Mouse (Mus musculus): ENCODE results near the gene Chrnb2.

Chrnb2 gene

GRCm38 (mm10) chr3:89774236-89774960, 10.0 kb upstream of the Chrnb2 start:
- peak; percentile 60 for DNase-seq

GRCm38 (mm10) chr3:89773740-89774211, 9.3 kb upstream of the Chrnb2 start:
- DNase-seq, result peak; percentile 75

- peak; percentile 98 for DNase-seq
Measured at GRCm38 (mm10) chr3:89772968-89773709, 8.7 kb upstream of the Chrnb2 start, which contains the start of gene Ube2q1. Gene Ube2q1, plus strand, starts transcription at chr3:89773616.

- peak; percentile 91 for DNase-seq
Measured at GRCm38 (mm10) chr3:89772588-89772967, 8.1 kb upstream of the Chrnb2 start.

- DNase-seq, result no peak
Measured at GRCm38 (mm10) chr3:89770425-89771002, 6.1 kb upstream of the Chrnb2 start.

GRCm38 (mm10) chr3:89769584-89769983, 5.2 kb upstream of the Chrnb2 start:
- no peak for DNase-seq

GRCm38 (mm10) chr3:89759786-89760185, 4.6 kb downstream of the Chrnb2 start:
- DNase-seq, result peak; percentile 94

- DNase-seq, result peak; percentile 62
Measured at GRCm38 (mm10) chr3:89757851-89758250, 6.6 kb downstream of the Chrnb2 start.

GRCm38 (mm10) chr3:89755283-89755682, 9.1 kb downstream of the Chrnb2 start:
- DNase-seq, result peak; percentile 63

GRCm38 (mm10) chr3:89752307-89752706, 12.1 kb downstream of the Chrnb2 start:
- no peak for DNase-seq

- no peak for DNase-seq
Measured at GRCm38 (mm10) chr3:89738509-89738908, 25.9 kb downstream of the Chrnb2 start.

- DNase-seq, result no peak
Measured at GRCm38 (mm10) chr3:89732091-89732490, 32.3 kb downstream of the Chrnb2 start.

- peak; percentile 58 for DNase-seq
Measured at GRCm38 (mm10) chr3:89730350-89731331, 33.8 kb downstream of the Chrnb2 start.

GRCm38 (mm10) chr3:89728848-89729247, 35.6 kb downstream of the Chrnb2 start:
- no peak for DNase-seq

GRCm38 (mm10) chr3:89727028-89727427, 37.4 kb downstream of the Chrnb2 start:
- DNase-seq, result peak; percentile 32

- no peak for DNase-seq
Measured at GRCm38 (mm10) chr3:89723400-89724084, 40.9 kb downstream of the Chrnb2 start.

- no peak for DNase-seq
Measured at GRCm38 (mm10) chr3:89722032-89722431, 42.4 kb downstream of the Chrnb2 start.

- no peak for DNase-seq
Measured at GRCm38 (mm10) chr3:89715967-89716256, 48.5 kb downstream of the Chrnb2 start.

GRCm38 (mm10) chr3:89715207-89715966, 49.0 kb downstream of the Chrnb2 start:
- DNase-seq, result peak; percentile 78

- DNase-seq, result peak; percentile 87
Measured at GRCm38 (mm10) chr3:89714359-89715206, 49.8 kb downstream of the Chrnb2 start, which contains the start of gene Adar. Gene Adar, plus strand, starts transcription at chr3:89715022.
